Mouse (Mus musculus) embryo, embryonic 10 days (tissue): Measurements from ENCODE around the gene Isx.

Experiments
- DNase-seq: peaks from one replicate; pipeline ENCODE4 v3.0.0-alpha.2; 2015; ENCODE audit warnings: low spot score

Gene Isx

DNA sequence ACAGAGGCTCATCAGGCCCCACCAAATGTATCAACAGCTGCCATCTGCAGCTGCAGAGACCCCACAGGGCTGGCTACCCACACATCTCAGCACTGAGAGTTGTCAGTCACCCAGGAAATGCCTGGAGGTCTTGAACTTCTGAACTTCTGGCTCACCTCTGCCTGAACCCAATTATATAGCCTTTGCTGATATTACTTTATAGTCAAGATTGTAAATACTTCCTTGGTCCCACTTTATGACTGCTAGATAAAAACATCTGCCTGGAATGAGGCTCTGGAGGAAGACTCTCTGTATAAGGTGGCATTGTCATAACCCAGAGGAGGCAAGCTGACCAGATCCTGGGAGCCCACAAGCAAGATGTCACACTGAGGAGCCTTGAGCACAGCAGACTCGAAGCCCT is 28.8 kb downstream of the Isx start:
- no peak for DNase-seq

- no peak for DNase-seq
These were observed 30.3 kb downstream of the Isx start for GRCm38 (mm10) chr8:74903054-74903842.

DNA sequence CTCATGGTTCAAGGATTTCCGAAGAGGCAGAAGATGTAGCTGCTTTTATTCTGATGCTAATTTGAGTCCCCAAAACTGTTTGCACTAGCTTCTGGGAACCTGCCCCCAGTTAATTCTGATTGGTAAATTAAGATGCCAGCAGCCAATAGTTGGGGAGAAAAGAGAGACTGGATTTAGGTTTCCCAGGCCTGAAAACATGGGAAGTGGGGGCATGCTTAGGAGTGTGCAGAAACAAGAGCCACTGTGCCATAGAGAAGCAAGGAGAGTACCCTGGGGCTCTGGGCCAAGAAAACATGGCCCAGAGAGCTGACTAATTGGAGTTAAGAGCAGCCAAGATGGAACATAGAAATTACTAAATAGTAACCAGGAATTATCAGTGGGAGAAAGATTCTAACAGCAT is 33.4 kb downstream of the Isx start:
- DNase-seq, result no peak

DNA sequence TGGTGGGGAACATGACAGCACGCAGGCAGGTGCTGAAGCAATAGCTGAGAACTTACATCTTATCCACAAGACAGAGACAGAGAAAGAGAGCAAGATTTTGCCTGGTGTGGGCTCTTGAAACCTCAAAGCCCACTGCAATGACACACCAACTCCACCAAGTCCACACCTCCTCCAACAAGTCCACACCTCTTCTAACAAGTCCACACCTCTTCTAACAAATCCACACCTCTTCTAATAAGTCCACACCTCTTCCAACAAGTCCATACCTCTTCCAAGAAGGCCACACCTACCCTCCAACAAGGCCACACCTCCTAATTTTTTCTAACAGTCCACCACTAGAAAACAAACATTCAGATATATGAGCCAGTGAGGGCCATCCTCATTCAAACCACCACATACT is 37.7 kb downstream of the Isx start:
- DNase-seq, result no peak

GRCm38 (mm10) chr8:74920691-74921421 is 47.9 kb downstream of the Isx start:
- no peak for DNase-seq

- DNase-seq, result peak; percentile 11
These were observed 49.0 kb downstream of the Isx start for GRCm38 (mm10) chr8:74921882-74922518.

GRCm38 (mm10) chr8:74927940-74928339 is 55.0 kb downstream of the Isx start:
- DNase-seq, result no peak

DNA sequence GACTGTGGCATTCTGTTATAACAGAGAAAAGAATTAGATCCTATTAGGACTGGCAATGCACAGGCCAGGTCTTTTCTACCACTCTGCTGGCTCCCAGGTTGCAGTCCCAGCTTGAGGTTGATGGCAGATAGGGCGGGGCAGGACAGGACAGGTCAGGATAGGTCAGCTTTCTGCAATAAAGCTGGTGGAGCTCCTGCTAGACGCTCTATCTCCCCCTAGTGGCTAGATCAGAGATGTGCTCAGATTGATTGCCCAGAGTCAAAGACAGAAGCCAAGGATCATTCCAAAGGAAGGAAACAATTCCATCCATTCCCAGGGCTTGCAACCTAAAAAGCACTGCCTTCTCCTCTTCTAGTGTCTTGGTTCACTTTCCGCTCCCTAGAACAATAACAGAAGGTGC is 57.8 kb downstream of the Isx start:
- DNase-seq, result peak; percentile 88

DNA sequence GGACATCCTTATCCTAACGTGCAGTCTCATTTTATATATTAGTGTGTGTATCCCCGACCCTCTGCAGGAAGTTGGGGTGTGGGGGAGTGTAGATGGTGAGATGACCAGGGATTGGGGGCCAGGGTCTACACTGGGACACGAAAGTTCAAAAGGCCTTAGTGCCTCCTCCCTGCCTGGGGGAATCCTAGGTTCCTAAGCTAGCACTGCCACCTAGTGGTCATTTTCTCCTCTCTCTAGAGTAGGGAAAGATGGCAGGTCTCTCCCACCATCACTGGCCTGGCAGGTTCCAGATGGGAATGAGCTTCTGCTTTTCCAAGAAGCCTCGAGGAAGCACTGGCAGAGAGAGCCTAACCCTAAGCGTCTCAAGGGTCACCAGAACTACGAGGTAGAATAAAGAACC is 62.3 kb downstream of the Isx start:
- DNase-seq, result peak; percentile 82

DNA sequence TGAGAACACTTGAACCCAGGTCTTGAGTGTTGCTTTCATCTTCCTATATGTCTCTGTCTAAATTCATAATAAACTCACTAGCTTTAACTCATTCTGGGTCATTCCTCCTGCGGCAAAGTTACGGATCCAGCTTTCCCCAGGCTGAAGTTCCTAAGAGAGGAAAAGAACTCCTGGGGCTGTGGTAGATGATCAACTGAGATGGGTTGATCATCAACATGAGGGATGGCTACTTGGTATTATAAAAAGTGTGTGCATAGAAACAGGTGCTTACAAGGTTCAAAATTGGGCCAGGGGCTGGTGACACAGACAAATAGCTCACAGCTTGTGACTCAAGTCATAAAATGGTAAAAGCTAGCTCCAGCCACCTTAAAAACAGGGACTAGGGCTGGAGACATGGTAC is 63.7 kb downstream of the Isx start:
- no peak for DNase-seq

DNA sequence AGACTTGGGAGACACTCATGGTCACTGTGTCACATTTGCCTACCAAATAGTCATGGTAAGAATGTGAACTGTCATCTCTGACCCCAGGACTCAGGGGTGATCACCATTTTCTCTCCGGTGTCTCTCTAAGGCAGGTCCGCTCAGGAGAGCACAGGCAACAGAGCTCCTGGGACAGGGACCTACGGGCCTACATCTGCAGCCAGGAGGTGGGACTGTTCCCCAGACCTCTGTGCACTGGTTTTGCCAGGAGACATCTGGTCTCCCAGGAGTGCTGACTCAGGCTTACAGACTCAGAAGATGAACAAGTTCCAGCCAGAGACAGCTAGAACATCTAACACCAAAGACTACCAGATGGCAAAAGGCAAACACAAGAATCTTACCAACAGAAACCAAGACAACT is 69.1 kb downstream of the Isx start:
- no peak for DNase-seq
